Mouse (Mus musculus) WW6 (cell line): ENCODE results near the gene Iqcc.

Experiments used
- DNase-seq: peaks from one replicate; pipeline ENCODE4 v3.0.0-alpha.2; 2013; ENCODE audit warnings: low read depth, low spot score

The Iqcc gene

DNA sequence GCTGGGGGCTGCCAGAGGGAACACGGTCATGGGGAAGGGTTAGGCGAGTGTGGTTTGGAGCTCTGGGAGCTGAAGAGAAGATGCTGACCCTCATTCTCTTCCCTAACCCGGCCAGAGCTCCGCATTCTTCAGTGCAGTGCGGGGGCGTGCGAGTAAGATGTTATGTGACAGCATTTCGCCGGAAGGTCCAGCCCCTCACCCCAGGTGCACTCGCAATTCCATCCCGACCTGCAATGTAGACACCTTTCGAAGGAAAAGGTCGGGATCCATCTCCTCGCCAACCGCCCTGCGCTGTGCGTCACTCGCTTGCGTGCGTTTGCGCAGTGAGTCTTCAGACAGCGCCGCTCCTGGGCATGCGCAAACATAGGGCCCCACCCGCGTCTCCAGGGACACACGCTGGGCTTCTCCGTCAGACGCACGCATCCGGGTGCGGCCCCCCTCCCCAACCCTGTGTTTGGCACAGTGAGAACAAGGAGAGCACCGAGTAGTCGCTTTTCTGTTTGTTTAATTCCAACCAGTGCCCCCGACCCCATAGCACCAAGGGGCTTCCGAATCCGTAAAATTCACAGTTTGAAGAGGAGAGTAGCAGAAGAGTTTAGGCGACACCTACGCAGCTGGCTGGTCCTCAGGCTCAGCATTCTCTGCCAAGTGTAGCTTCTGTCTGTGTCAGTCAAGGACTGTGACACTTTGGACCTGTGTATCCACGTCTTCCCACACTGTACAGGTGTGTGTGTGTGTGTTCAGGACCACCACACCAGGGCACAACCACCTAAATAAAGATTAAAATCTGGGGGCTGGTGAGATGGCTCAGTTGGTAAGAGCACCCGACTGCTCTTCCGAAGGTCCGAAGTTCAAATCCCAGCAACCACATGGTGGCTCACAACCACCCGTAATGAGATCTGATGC is at the start of gene Iqcc:
Gene Iqcc, minus strand, starts transcription at position 314 of the 906 bp plus-strand sequence.
- DNase-seq: peak; percentile 80

DNA sequence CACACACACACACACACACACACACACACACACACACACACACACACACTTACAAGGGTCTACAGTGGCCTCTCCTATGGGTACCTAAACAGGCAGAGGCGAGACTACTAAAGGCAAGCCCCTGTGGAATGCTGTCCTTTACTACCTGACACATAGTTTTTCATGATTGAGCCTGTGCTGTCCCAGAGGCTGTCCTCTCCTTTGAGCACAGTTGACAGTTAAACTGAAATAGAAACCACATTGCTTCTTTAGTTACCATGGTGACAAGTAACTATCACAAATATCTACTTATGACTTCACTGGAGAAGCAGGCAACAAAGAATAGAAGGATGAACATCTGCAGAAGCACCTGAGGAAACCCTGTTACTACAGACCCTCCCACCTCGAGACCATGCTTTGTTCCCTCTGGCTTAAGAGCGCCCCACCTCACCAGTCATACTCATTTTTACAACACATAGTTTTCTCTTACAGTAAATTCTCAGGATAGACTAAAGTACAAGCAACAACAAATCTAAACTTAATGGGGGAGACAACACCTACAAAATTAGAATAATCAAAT is 43.4 kb upstream of the Iqcc start:
- no peak for DNase-seq

DNA sequence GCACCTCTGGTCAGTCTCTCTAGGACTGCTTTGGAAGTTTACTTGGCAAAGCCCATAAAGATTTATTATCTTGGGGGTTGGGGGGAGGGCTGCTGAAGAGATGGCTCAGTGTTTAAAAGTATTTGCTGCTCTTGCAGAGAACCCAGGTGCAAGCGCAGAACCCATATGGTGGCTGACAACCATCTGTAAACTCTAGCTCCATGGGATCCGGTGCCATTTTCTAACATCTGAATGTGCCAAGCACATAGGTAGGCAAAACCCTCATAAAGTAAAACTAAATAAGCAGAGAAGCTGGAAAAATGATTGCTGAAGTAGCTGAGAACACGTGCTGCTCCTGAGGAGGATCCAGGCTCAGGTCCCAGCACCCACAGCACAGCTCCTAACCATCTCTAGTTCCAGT is 42.7 kb upstream of the Iqcc start:
- no peak for DNase-seq

DNA sequence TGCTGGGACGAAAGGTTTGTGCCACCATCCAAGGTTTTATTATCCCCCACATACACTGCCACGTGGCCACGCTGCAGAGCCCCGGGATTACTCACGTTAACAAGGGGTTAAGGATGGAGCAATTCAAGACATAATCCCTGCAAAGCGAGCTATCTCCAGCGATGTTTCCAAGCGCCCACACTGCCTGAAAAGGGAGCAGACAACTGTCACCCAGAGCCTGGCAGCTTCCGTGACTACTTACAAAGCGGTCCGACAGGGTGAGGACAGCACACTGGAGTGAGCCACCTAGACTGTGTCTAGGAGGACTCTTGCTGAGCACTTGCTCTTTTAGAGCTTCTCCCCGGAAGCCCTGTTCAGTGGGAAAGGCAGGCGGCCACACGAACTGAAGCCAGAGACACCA is 35.9 kb upstream of the Iqcc start:
- no peak for DNase-seq

DNA sequence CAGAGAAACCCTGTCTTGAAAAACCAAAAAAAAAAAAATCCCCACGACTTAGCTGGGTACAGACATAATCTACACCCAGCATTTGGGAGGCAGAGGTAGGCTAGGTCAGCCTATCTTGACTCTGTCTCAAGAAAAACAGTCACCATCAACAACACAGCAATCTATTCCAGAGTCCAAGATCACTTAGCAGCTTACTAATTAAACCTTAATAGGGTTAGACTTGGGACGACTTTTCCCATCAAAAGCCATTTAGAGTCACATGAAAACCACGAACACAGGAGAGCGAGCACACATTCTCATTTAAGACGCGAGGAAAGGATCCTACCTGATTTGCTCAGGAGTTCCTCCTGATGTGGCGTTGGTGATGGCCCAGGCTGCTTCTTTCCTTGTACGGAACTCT is 31.5 kb upstream of the Iqcc start:
- no peak for DNase-seq

DNA sequence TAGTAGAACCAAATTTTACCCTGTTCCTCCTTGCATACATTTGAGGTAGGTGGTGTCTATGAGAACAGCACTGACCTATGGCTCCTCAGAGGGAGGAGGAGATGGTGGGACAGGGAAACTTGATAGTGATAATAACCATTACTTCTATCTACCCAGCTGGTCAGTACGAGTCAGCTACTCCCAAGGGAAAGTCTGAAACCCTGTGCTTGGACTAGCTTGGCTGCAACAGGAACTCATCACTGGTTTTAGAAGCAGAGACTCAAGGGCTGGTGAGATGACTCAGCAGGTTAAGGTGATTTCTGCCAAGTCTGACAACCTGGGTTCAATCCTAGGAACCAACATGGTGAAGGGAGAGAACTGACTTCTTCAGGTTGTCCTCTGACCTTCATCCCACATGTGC is 29.8 kb upstream of the Iqcc start:
- no peak for DNase-seq

DNA sequence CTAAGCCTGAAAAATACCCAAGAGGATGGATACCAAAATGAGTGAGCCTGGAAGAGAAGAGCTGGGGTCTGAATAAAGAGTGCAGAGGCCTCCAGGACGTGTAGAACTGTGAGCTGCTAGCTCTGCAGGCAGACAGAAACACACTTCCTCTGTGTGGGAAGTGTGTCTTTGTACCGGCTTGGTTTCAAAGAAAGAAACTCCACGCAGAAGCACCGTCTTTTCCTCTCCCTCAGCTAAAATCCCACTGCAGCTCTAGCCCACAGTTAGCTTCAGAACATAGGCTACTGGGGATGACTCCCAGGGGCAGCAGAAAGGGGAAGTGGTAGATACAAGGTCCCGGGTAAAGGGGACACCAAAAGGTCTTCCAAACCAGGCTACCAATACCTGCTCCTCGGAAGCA is 26.3 kb upstream of the Iqcc start:
- DNase-seq: no peak

DNA sequence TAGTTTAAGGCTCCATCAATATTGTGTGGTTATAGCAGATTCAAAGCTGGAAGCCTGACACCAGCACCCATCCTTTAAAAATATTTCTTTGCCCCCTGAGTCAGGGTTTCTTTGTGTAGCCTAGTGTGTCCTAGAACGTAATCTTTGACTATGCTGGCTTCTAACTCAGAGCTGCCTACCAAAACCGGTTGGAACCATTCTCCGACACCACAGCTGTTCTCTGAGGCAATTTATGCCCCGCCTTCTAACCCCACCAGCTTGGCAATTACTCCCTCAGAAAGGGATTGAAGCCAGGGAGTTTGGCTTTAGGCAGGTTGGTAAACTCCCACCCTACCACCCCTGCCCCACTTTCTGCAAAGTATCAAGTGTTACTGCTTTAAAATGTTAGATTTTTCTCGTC is 22.9 kb upstream of the Iqcc start:
- no peak for DNase-seq

DNA sequence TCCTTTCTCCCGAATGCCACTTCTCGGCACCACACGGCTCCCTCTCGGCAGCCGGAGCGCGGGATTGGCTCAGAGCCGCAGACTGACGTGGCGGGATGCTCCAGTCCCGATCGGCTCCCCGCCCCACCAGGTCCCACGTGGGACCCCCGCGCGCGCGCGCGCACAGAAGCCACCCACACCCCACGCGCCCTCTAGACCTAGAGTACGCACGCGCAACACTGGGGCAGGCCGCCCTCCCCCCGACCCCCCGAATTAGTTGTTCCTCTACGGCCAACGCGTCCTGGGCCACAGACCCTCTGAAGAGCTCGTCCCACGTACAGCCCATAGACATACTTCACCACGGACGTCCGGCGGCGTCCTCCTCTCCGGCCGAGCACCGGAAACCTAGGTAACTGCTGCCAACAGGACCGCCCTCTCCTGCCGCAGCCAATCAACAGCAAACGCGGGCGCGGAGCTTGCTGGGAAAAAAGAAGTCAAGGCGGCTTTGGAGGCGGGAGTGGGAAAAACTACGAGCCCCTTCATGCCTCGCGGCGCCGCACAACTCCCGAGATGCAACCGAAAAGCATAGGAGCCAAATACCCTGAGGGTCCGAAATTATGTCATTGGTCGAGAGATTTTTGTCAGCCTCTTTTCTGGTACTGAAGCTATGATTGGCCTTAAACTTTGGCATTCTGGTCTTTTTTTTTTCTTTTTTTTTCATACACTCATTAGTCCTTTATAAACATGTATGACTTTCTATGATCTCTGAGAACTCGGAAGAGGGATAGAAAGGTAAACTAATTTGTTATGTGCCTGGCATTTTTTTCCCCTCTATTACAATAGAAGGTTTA is 22.0 kb upstream of the Iqcc start, which contains the start of gene Txlna:
Gene Txlna, minus strand, starts transcription at position 428 of the 830 bp plus-strand sequence.
- peak; percentile 93 for DNase-seq

DNA sequence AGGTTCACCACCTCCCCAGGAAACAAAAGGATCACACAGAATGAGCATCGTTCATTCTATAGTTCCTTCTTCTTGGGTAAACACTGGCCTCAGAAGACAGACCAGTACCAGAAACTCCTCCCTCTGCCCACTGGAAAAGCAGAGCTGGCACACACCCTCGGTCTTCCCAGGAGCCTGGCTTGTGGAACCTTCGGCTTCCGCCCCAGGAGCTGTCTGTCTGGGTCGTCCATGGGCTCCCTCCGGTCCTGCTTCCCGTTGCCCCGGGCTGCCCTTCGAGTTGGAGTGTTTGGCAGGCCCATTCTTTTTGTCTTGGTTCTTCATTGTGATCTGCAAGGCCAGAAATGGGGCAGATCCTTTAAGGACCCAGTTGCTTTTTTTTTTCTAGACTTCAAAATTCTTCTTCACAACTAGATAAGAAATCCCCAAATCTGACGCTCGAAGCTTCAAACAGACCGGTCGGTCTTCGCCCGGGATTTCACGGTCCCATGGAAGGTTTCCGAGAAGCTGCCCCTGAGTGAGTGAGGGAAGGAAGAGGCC is 21.3 kb upstream of the Iqcc start:
- no peak for DNase-seq

DNA sequence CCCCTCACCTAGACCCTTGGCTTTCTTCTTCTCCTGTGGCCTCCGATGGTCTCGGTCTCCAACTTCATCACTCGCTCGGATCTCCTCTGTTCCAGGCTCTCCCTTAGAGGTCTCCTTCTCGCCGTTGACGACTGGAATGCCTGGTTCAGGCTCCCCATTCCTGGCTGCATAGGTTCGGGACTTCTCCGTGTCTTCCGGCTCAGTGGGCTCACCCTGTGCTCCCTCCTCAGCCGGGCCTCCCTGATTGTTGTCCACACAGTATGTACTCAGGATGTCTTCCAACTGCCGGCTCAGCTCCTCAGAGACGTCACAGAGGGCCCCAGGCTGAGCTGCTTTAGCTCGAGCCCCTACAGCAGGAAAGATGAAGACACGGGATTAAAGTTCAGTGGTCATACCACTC is 20.3 kb upstream of the Iqcc start:
- DNase-seq: no peak

DNA sequence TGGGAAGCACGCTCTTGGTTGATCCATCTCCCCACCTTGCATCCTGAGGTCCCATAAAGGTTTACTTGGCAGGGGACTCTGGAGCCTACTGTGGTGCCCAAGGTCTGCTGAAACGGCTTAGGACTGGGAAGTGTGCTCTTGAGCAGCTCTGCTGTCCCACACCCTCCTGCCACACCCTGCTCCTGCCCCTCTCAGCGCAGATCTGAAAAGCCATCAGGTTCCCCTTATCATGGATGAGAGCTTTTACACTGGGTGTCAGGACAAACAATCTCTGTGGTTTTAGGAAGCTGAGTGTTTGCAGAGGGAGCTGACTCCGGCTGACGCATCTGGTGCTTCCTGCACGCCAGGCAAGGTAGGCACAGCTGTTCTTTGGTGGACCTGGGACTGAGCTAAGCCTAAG is 15.0 kb upstream of the Iqcc start:
- DNase-seq: no peak

DNA sequence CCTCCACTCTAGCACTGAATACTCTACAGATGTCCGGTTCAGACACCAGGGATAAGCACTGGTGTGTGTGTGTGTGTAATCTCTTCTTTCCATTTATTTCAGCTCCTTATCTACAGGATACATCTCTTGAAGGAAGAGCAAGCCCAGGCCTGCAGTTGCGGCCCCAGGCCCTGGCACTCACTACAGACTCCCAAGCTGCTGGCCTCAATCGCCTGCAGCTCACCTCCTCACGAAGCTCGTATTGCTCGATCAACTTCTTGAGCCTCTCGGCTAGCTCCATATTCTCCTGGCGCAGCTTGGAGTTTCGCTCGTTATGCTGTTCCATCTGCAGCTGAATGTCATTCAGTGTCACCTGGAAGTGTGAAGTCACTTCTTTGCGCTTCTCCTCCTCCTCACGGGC is 13.0 kb upstream of the Iqcc start:
- DNase-seq: no peak

DNA sequence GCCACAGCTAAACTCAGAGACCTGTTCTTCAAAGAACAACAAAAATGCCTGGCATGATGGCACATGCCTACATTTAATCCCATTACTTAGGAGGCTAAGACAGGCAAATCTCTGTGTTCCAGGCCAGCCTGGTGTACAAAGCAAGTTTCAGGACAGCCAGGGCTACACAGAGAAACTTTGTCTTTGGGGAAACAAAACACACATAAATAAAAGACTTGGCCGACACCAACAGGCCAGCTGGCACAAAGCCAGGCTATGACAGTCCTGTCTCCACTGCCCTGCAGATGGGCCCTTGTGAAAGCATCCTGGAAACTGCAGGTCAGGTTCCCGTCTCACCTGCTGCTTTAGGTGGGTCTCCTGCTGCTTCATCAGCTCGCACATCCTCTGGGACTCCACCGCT is 12.0 kb upstream of the Iqcc start:
- DNase-seq: no peak

DNA sequence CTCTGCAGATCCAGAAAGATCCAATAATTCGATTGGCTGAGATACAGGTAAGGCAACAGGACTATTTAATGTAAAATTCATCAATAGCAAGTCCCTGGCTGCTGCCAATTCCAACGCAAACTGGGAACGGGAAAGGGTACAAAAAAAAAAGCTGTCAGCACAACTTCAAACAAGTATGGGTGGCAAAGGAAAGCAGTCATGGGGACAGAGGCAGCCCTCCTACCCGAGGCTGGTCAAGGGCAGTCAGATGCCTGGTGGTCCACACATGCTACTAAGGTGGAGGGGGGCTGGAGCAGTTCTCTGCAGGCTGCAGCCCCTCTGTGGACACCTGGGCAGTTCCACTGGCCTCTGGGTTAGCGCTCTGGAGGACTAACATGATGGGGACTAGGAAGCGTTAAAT is 7.1 kb upstream of the Iqcc start:
- DNase-seq: no peak

DNA sequence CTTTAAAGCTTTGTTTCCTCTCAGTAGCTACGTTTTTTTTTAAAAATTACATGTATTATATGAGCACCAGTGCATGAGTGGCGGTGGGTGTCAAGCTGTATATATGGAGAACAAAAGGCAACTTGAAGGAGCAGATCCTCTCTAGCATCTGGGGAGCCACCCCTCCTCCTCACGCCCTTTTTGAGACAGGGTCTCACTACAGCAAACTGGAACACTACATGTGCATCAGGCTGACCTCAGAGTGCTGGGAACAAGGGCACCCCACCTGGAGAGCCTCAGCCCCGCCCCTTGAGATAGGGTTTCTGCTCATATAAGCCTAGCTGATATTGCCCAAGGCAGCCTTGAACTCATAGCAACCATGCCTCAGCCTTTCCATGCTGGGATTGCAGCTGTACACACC is 6.6 kb upstream of the Iqcc start:
- DNase-seq: no peak

DNA sequence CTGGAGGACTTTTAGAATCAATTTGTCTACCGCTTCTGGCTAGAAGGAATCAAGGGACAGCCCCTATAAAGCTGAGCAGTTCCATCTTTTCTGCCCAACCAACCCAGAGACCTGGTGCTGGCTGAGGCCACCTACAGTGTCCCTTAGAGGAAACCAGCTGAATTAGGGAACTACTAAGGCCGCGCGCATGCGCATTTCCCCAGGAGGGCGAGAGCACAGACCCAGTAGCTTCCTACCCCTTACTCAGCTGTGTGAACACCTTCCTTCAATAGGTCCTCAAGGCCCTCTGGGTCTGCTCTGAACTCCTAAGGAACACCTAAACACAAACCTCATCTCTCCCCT is 6.1 kb upstream of the Iqcc start:
- DNase-seq: no peak

DNA sequence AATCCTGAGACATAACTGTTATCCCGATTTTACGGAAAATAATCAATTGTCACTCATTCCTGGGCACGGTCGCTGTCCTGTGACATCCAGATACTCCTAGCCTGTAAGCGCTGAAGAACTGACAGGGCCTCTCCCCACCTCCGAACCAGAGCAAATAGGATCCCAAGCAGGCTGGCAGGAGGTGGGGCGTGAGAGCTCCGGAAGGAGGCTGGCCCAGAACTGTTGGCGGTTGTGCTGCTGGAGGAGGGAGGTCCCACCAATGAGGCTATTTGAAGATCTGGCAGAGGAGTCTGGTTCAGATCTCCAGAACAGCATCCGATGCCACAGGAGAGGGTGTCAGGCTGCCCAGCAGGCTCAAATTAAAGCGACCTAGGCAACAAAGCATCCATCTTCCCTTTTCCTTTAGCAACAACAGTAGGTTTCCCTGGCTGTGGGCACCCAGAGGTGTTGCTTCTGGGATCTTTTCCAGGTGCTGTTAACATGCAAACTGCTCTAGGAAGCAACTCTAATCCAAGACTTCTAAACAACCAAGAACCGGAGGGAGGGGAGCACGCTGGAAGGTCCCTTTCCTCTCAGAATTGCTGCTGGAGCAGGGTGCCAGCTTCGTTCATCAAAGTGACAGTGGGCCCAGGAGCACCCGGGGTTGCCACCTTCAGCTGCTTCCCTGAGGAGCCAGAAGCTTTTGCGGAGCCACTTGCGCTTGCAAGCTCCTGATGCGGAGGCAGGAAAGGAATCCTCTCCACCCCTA is 5.6 kb upstream of the Iqcc start:
- DNase-seq: peak; percentile 65

DNA sequence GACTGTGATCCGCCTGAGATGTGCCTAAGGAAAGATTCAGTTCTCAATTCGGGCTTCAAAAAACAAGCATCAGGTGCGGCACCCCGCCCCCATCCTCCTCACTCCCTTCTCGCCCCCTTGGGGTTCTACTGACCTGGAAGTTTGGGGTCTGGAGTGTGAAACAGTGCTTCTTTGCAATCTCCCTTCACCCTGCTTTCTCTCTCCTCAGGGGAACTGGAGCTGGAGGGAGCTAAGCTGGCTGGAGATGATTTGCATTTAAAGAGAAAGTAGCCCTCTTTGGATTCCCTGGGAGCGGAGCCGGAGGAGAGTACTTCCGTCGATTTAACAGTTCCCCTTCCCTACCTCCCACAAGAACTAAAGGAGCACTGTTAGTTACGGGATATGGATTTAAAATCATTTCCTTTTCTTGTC is 4.8 kb upstream of the Iqcc start, which contains the start of gene Ccdc28b:
Gene Ccdc28b, minus strand, starts transcription at position 267 of the 411 bp plus-strand sequence.
- DNase-seq: no peak

DNA sequence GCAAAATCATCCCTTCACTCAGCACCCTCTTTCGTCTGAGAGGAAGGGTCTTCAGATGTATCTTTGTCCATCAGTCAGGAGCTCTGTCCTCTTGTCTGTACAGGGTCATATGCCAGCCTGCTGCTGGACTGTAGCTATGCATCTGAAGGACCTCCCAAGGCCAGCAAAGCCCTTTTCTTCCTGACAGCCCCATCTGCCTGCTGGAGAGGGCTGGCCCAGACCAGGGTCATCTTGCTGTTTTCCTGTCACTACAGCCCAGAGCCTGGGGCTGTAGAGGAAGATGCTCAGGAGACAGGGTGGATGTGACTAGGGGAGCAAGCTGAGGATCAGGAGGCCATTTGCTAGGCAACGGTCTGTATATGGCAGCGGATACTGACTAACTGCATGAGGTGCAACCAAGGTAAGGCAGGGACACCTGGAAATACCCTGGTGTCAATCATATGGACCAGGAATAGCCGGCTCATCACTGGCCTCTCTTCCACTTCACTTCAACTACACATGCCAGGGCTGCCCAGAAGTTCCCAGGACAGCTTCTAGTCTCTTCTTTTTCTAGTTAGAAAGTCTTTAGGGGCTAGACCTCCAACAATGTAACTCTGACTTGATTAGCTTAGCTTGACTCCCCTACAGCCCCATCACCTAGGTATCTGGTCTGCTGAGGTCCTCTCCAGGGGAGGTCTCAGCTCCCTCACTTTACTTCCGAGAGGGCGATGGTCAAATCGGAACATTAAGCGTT is 4.1 kb upstream of the Iqcc start:
- DNase-seq: no peak
